In genomic region chr19:46623790-46624772, GRCm38 (mm10) we compare ENCODE assay signal across 8 mouse cellular contexts. TPM values are rescaled to one million over a fixed set of nuclear protein-coding genes. Genes with fewer than 3 reads are reported as not detected.
DNase-seq lines count a peak whose midpoint lies in the region; ATAC-seq lines count a peak whose summit lies in the region.

No protein-coding gene starts in this region.

- 16% methylated on average over 19 of the region's 19 CpGs for WGBS in embryonic facial prominence, embryonic 11.5 days
- WGBS in heart, embryonic 14.5 days = 10% methylated on average over 19 of the region's 19 CpGs
- WGBS in limb, embryonic 10.5 days = 25% methylated on average over 19 of the region's 19 CpGs
- 25% methylated on average over 19 of the region's 19 CpGs for WGBS in midbrain, embryonic 13.5 days

- peak overlapping the region; percentile 32 for H3K4me3 ChIP-seq in embryonic facial prominence, embryonic 11.5 days (ENCODE audit: low read depth, low read length)
- peak overlapping the region; percentile 48 to 64 for H3K4me3 ChIP-seq in heart, embryonic 14.5 days (ENCODE audit: control insufficient read depth in 1 of 2, insufficient read depth in 1 of 2, low read depth in 1 of 2, low read length in 2 of 2)
- peak overlapping the region; percentile 46 for H3K4me3 ChIP-seq in limb, embryonic 10.5 days
- peak overlapping the region; percentile 11; the same call in 1 of the 2 replicates for H3K4me3 ChIP-seq in midbrain, embryonic 13.5 days (replicated peaks)

- peak; percentile 51 for DNase-seq in brain, adult 2 months (ENCODE audit: low read depth, low spot score)
- DNase-seq in embryonic facial prominence, embryonic 11.5 days (ENCODE audit: low spot score) = peak; percentile 57
- DNase-seq in limb, embryonic 10.5 days (ENCODE audit: low spot score) = peak; percentile 53
- no peak for DNase-seq in urinary bladder, postnatal 25 days (ENCODE audit: low spot score)
- no peak for DNase-seq in thymus, postnatal 4 days
- no peak for DNase-seq in ovary, postnatal 14 days (ENCODE audit: low spot score)

- no peaks in the 10 kb centered on the region for H3K36me3 ChIP-seq in embryonic facial prominence, embryonic 11.5 days (replicated peaks; ENCODE audit: control insufficient read depth, insufficient read depth, low read depth, low read length)
- H3K36me3 ChIP-seq in heart, embryonic 14.5 days (ENCODE audit: control insufficient read depth, insufficient read depth, low read length) = peaks cover 14% of the 10 kb centered on the region
- peaks cover 43% of the 10 kb centered on the region for H3K36me3 ChIP-seq in limb, embryonic 10.5 days
- H3K36me3 ChIP-seq in midbrain, embryonic 13.5 days = peaks cover 16% of the 10 kb centered on the region

- peak overlapping the region; percentile 53 for H3K9ac ChIP-seq in embryonic facial prominence, embryonic 11.5 days (replicated peaks; ENCODE audit: low read length)
- peak overlapping the region; percentile 80 for H3K9ac ChIP-seq in heart, embryonic 14.5 days (ENCODE audit: low read length)
- peak overlapping the region; percentile 52 for H3K9ac ChIP-seq in midbrain, embryonic 13.5 days (replicated peaks)

- H3K27me3 ChIP-seq in embryonic facial prominence, embryonic 11.5 days (ENCODE audit: control insufficient read depth, insufficient read depth, low read length) = no peaks in the 10 kb centered on the region
- no peaks in the 10 kb centered on the region for H3K27me3 ChIP-seq in heart, embryonic 14.5 days (ENCODE audit: control insufficient read depth, insufficient read depth, low read length)
- H3K27me3 ChIP-seq in limb, embryonic 10.5 days (ENCODE audit: low read depth, poor library complexity, severe bottlenecking) = no peaks in the 10 kb centered on the region
- H3K27me3 ChIP-seq in midbrain, embryonic 13.5 days = no peaks in the 10 kb centered on the region

- peak overlapping the region; percentile 57 for H3K4me2 ChIP-seq in embryonic facial prominence, embryonic 11.5 days (ENCODE audit: low read depth, low read length)
- H3K4me2 ChIP-seq in heart, embryonic 14.5 days (ENCODE audit: low read length) = peak overlapping the region; percentile 73
- peak overlapping the region; percentile 40 for H3K4me2 ChIP-seq in midbrain, embryonic 13.5 days (replicated peaks)

- peaks cover 17% of the 10 kb centered on the region for H3K4me1 ChIP-seq in embryonic facial prominence, embryonic 11.5 days (ENCODE audit: control insufficient read depth, insufficient read depth, low read length)
- peaks cover 62 to 88% of the 10 kb centered on the region in 2 experiments for H3K4me1 ChIP-seq in heart, embryonic 14.5 days (ENCODE audit: control insufficient read depth in 2 of 2, insufficient read depth in 2 of 2, low read length in 2 of 2)
- peaks cover 60% of the 10 kb centered on the region for H3K4me1 ChIP-seq in limb, embryonic 10.5 days
- H3K4me1 ChIP-seq in midbrain, embryonic 13.5 days (replicated peaks) = peaks cover 67% of the 10 kb centered on the region

- peak; percentile 49 for ATAC-seq in embryonic facial prominence, embryonic 11.5 days (replicated peaks; ENCODE audit: insufficient number of reproducible peaks, low FRiP score, low TSS enrichment, low read depth)
- ATAC-seq in heart, embryonic 14.5 days (ENCODE audit: insufficient number of reproducible peaks, insufficient read depth, low FRiP score, low read depth) = peak; percentile 66
- ATAC-seq in midbrain, embryonic 13.5 days = peak; percentile 29

- peak overlapping the region; percentile 82 for H3K27ac ChIP-seq in embryonic facial prominence, embryonic 11.5 days (replicated peaks; ENCODE audit: low read depth, low read length)
- H3K27ac ChIP-seq in heart, embryonic 14.5 days (replicated peaks in 1 of 2; ENCODE audit: control insufficient read depth in 1 of 2, insufficient read depth in 1 of 2, low read depth in 2 of 2, low read length in 2 of 2) = peak overlapping the region; percentile 91 to 97
- H3K27ac ChIP-seq in limb, embryonic 10.5 days = peak overlapping the region; percentile 83
- H3K27ac ChIP-seq in midbrain, embryonic 13.5 days = peak overlapping the region; percentile 35

- H3K9me3 ChIP-seq in embryonic facial prominence, embryonic 11.5 days (replicated peaks; ENCODE audit: control insufficient read depth, low read length) = no peaks in the 10 kb centered on the region
- no peaks in the 10 kb centered on the region for H3K9me3 ChIP-seq in heart, embryonic 14.5 days (ENCODE audit: control insufficient read depth, low read length)
- H3K9me3 ChIP-seq in limb, embryonic 10.5 days (replicated peaks) = no peaks in the 10 kb centered on the region
- no peaks in the 10 kb centered on the region for H3K9me3 ChIP-seq in midbrain, embryonic 13.5 days

RNA-seq across cellular contexts. Expression of gene Wbp1l, which starts 25.2 kb away (rescaled TPM):
- polyA plus RNA-seq in embryonic facial prominence, embryonic 11.5 days (2014; fragmentation: Nextera tagmentation; extraction: Ambion mirVana) = 30.1 and 34.4 TPM in 2 replicates
- polyA plus RNA-seq in heart, embryonic 14.5 days (2014; fragmentation: Nextera tagmentation; extraction: Ambion mirVana) = 48.8 and 49.3 TPM in 2 replicates
- polyA plus RNA-seq in limb, embryonic 10.5 days (2016; fragmentation: Nextera tagmentation; extraction: Ambion mirVana) = 49.8 and 52.3 TPM in 2 replicates
- 38.9 and 41.9 TPM in 2 replicates for polyA plus RNA-seq in midbrain, embryonic 13.5 days (2015; fragmentation: Nextera tagmentation; extraction: Ambion mirVana)

RNA-seq across cellular contexts. Expression of gene Cyp17a1, which starts 48.9 kb away (rescaled TPM):
- not detected in 2 replicates for polyA plus RNA-seq in embryonic facial prominence, embryonic 11.5 days (2014; fragmentation: Nextera tagmentation; extraction: Ambion mirVana)
- 1.6 and 1.8 TPM in 2 replicates for polyA plus RNA-seq in heart, embryonic 14.5 days (2014; fragmentation: Nextera tagmentation; extraction: Ambion mirVana)
- polyA plus RNA-seq in limb, embryonic 10.5 days (2016; fragmentation: Nextera tagmentation; extraction: Ambion mirVana) = not detected in 2 replicates
- polyA plus RNA-seq in midbrain, embryonic 13.5 days (2015; fragmentation: Nextera tagmentation; extraction: Ambion mirVana) = not detected in 2 replicates

RNA-seq across cellular contexts. Expression of gene Sfxn2, which starts 50.9 kb away (rescaled TPM):
- 13.6 and 14.7 TPM in 2 replicates for polyA plus RNA-seq in embryonic facial prominence, embryonic 11.5 days (2014; fragmentation: Nextera tagmentation; extraction: Ambion mirVana)
- 8.0 and 8.8 TPM in 2 replicates for polyA plus RNA-seq in heart, embryonic 14.5 days (2014; fragmentation: Nextera tagmentation; extraction: Ambion mirVana)
- 19.0 and 21.7 TPM in 2 replicates for polyA plus RNA-seq in limb, embryonic 10.5 days (2016; fragmentation: Nextera tagmentation; extraction: Ambion mirVana)
- 10.3 and 11.9 TPM in 2 replicates for polyA plus RNA-seq in midbrain, embryonic 13.5 days (2015; fragmentation: Nextera tagmentation; extraction: Ambion mirVana)

RNA-seq across cellular contexts. Expression of gene Arl3, which starts 51.1 kb away (rescaled TPM):
- polyA plus RNA-seq in embryonic facial prominence, embryonic 11.5 days (2014; fragmentation: Nextera tagmentation; extraction: Ambion mirVana) = 122 and 130 TPM in 2 replicates
- polyA plus RNA-seq in heart, embryonic 14.5 days (2014; fragmentation: Nextera tagmentation; extraction: Ambion mirVana) = 54.4 and 72.5 TPM in 2 replicates
- polyA plus RNA-seq in limb, embryonic 10.5 days (2016; fragmentation: Nextera tagmentation; extraction: Ambion mirVana) = 164 and 173 TPM in 2 replicates
- polyA plus RNA-seq in midbrain, embryonic 13.5 days (2015; fragmentation: Nextera tagmentation; extraction: Ambion mirVana) = 226 and 238 TPM in 2 replicates

Comparison
In these comparisons a context has a peak if more than half of its experiments do, and no peak if none do; other contexts are left out.
1. DNase-seq: peak in brain, adult 2 months (single experiment), embryonic facial prominence, embryonic 11.5 days (single experiment) and limb, embryonic 10.5 days (single experiment); none in urinary bladder, postnatal 25 days (single experiment), thymus, postnatal 4 days (single experiment) and ovary, postnatal 14 days (single experiment).
2. H3K27ac ChIP-seq: peak in every context shown above with its lines; median percentile 94 in heart, embryonic 14.5 days; 83 in limb, embryonic 10.5 days; 82 in embryonic facial prominence, embryonic 11.5 days; 35 in midbrain, embryonic 13.5 days.
3. Peak in every context shown above with its lines, with median percentiles within 50 percentile points of each other: ATAC-seq, H3K4me2 ChIP-seq, H3K4me3 ChIP-seq and H3K9ac ChIP-seq.